Mouse (Mus musculus): Measurements from ENCODE around the gene Ccdc125.
"Not testable (repeated sequence)": the region's sequence is repeated elsewhere in the genome, so short reads cannot be mapped to it uniquely, and the experiment has no call there.

Ccdc125 gene

GRCm38 (mm10) chr13:100715467-100715866 is 46.0 kb downstream of the Ccdc125 start:
- DNase-seq (ENCODE audit: low read depth, low spot score) = no peak

- DNase-seq (ENCODE audit: low read depth, low spot score) = no peak
These were observed 52.1 kb downstream of the Ccdc125 start for GRCm38 (mm10) chr13:100721656-100722055.

GRCm38 (mm10) chr13:100724051-100724754 is 54.7 kb downstream of the Ccdc125 start:
- no peak for DNase-seq (ENCODE audit: low read depth, low spot score)

- DNase-seq (ENCODE audit: low read depth, low spot score) = peak; percentile 14
These were observed 55.7 kb downstream of the Ccdc125 start for GRCm38 (mm10) chr13:100725194-100725593.

DNA sequence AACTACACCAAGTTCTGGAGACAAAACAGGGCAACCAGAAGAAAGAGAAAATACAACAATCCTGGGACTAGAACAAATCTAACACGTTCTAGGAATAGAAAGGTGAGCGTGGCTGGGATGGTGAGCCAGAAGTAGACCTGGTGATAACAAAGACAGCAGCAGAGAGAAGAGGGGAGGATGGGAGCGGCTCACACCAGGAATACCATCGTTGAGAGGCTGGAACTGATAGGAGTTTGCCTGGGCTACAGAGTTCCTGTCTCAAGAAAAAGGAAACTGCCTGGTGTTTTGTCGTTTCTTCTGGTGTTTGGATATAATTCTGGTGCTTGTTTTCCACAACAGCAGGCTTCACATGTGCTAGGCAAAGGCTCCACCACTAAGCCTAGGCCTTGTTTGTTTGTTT is 58.6 kb downstream of the Ccdc125 start:
- no peak for DNase-seq (ENCODE audit: low read depth, low spot score)

- DNase-seq (ENCODE audit: low read depth, low spot score) = not testable (repeated sequence)
These were observed 59.0 kb downstream of the Ccdc125 start for GRCm38 (mm10) chr13:100728530-100728929.

DNA sequence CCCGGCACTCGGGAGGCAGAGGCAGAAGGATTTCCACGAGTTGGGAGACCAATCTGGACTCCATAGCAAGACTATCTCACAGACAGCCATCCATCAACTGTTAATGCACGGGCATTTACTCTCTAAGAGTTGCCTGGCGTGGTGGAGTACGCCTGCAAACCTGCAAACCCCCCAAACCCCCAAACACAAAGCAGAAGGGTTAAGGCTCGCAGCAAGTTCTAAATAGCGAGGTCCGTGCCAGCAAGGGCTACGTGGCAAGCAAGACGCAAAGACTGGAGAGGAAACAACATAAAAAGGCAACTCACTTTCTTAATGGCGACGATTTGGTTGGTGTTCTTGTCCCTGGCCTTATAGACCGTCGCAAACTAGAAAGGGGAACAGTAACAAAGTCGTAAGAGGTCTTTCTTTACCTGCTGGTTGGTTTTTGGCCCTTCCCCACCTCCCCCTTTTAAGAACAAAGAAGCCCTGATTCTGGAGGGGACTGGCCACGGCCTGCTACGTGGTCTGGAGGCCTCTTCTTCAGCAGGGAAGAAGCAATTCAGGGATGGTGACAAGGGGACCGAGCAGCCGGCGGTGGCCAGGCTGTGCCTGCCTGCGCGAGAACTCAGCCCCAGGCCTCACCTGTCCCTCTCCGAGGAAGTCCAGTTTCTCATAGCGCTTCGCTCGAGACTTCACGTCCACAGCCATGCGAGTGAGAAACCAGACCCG is 60.8 kb downstream of the Ccdc125 start:
- no peak for DNase-seq (ENCODE audit: low read depth, low spot score)

DNA sequence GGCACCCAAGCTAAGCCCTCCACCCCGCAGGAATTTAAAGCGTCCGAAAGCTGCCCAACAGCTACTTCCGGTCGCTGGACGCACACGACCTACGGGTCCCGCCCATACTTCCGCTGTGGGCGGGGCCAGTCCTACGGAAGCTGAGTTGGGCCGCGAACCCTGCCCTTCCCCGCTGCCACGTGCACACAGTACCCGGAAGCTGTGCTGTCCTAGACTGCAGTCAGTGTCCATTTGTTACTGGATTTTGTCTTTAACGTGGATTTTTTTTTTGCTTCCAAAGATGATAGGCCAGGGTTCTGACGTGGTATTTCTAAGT is 61.3 kb downstream of the Ccdc125 start, which contains the start of gene Cdk7:
Cdk7 (minus strand) TSS at position 79 of the 316 bp plus-strand sequence.
- DNase-seq (ENCODE audit: low read depth, low spot score) = peak; percentile 95

DNA sequence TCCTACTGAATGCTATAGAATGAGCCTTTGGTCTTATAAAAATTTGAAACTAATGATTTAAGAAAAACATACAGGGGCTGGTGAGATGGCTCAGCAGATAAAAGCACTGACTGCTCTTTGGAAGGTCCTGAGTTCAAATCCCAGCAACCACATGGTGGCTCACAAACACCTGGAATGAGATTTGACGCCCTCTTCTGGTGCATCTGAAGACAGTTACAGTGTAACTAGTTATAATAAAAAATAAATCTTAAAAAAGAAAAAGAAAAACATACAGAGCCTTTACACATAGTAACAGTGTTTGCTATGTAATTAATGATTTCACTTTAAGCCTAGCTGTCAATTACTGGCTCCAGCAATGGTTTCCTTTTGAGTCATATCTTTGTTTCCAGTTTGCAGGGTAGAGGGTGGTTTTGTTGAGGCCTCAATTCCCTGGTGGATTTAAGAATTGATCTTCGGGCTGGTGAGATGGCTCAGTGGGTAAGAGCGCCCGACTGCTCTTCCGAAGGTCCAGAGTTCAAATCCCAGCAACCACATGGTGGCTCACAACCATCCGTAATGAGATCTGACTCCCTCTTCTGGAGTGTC is 62.0 kb downstream of the Ccdc125 start:
- peak; percentile 23 for DNase-seq (ENCODE audit: low read depth, low spot score)

DNA sequence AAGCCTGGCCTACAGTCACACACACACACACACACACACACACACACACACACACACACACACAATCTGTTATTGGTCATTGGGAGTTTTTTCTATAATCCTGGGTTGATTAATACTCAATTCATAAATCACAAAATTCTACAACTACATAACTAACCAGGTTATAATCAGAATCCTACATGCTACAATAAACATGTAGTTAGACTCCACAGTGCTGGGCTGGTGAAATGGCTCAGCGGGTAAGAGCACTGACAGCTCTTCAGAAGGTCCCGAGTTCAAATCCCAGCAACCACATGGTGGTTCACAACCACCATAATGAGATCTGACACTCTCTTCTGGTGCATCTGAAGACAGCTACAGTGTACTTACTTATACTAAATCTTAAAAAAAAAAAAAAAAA is 63.2 kb downstream of the Ccdc125 start:
- no peak for DNase-seq (ENCODE audit: low read depth, low spot score)

GRCm38 (mm10) chr13:100742831-100743230 is 73.3 kb downstream of the Ccdc125 start:
- DNase-seq (ENCODE audit: low read depth, low spot score) = no peak

GRCm38 (mm10) chr13:100743346-100744035 is 74.0 kb downstream of the Ccdc125 start:
- no peak for DNase-seq (ENCODE audit: low read depth, low spot score)

DNA sequence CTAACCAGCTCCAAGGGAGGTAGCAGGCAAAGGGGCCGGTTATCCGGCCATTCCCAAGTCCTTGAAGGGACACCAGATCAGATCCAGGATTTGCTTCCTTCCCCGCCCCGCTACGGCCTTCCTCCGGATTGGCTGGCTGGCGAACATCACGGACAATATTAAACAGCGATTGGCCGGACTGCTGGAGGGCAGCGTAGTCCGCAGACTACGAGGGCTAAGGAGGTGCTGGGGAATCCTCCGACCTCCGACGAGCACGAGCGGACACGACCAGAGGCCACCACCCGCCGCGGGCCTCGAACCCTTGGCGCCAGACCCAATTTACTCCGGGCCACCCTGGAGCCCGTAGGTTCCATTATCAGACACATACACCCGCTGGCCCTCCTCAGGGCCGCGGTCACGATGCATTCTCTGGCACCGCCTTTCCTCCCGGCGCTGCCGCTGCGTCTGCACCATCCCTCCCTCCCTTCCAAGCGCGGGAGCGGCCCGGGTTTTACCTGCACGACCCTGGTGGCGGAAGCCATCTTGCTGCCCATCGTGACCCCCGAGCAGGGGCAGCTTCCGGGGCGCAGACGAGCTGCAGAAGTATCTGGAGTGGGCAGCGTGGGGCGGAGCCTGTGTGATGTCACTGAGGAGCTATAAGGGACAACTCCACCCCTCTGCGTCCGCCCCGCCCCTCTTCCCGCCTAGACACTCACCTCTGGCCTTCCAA is 74.7 kb downstream of the Ccdc125 start, which contains the start of gene Mrps36:
Mrps36 (minus strand) TSS at position 624 of the 709 bp plus-strand sequence.
- peak; percentile 93 for DNase-seq (ENCODE audit: low read depth, low spot score)

DNA sequence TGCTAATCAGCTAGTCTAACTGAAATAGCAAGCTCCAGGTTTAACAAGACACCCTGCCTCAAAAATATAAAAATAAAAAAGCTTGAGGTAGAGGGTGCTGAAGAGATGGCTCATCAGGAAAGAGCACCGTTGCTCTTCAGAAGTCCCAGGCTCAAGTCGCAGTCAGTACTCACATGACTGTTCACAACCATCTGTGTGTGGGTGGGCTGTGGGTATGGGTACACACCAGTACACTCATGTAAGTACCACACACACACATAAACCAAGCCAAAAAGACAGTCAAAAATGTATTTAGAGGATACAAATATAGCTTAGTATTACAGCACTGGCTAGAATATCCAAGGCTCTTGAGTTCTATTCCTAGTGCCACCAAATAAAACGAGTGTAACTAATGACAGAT is 76.6 kb downstream of the Ccdc125 start:
- no peak for DNase-seq (ENCODE audit: low read depth, low spot score)
